Mouse (Mus musculus) C2C12 (cell line): Measurements from ENCODE around the gene Ttc7. TPM values are rescaled to one million over a fixed set of nuclear protein-coding genes. Genes with fewer than 3 reads are reported as not detected.

Experiments used
- H3K27me3 ChIP-seq: one replicate; pipeline ENCODE4 v1.6.1; 2011; ENCODE audit not compliant: control insufficient read depth, insufficient read depth, insufficient read length
- H3K36me3 ChIP-seq: one replicate; pipeline ENCODE4 v1.6.1; 2011; ENCODE audit not compliant: control insufficient read depth, insufficient read depth
- H3K4me3 ChIP-seq: one replicate; pipeline ENCODE4 v1.5.1; 2011; ENCODE audit warnings: mild to moderate bottlenecking, control low read depth; ENCODE audit not compliant: poor library complexity, insufficient read depth, severe bottlenecking
- H3K79me2 ChIP-seq: one replicate; pipeline ENCODE4 v1.6.1; 2011; ENCODE audit not compliant: control insufficient read depth, insufficient read depth
- H3K79me3 ChIP-seq: one replicate; pipeline ENCODE4 v1.6.1; 2011; ENCODE audit warnings: low read depth, control low read depth
- H3ac ChIP-seq: one replicate; pipeline ENCODE3; 2011; ENCODE audit warnings: low read depth; ENCODE audit not compliant: control insufficient read depth, insufficient read length
- CEBPB ChIP-seq: IDR thresholded peaks from one replicate; pipeline ENCODE4 v1.6.1; 2011; ENCODE audit warnings: low read depth, mild to moderate bottlenecking, control low read depth, moderate library complexity
- CTCF ChIP-seq: IDR thresholded peaks from one replicate; pipeline ENCODE4 v1.5.1; 2011; ENCODE audit not compliant: control insufficient read depth, insufficient read depth, insufficient read length
- FOSL1 ChIP-seq: IDR thresholded peaks from one replicate; pipeline ENCODE4 v1.8.0; 2011; ENCODE audit warnings: mild to moderate bottlenecking, low read length; ENCODE audit not compliant: poor library complexity, insufficient read depth, severe bottlenecking
- MAX ChIP-seq: IDR thresholded peaks from one replicate; pipeline ENCODE4 v1.6.1; 2011; ENCODE audit warnings: mild to moderate bottlenecking, control low read depth
- MYOD1 ChIP-seq: IDR thresholded peaks from one replicate; pipeline ENCODE4 v1.6.1; 2011; ENCODE audit warnings: low read depth; ENCODE audit not compliant: control insufficient read depth, insufficient read length
- MYOG ChIP-seq: IDR thresholded peaks from one replicate; pipeline ENCODE4 v1.6.1; 2011; ENCODE audit not compliant: control insufficient read depth, insufficient read length; ENCODE audit errors: extremely low read depth
- USF1 ChIP-seq: IDR thresholded peaks from one replicate; pipeline ENCODE4 v1.6.1; 2011; ENCODE audit warnings: low read depth, mild to moderate bottlenecking, control low read depth, moderate library complexity
- polyA plus RNA-seq: library from polyadenylated mRNA; unstranded; fragments of >200 nt; fragmentation: generic; extraction: Trizol; gene quantifications from one replicate; pipeline ENCODE4 v1.2.1, GENCODE M21; 2012; ENCODE audit warnings: missing spikeins

The Ttc7 gene
- polyA plus RNA-seq, 1 experiment = 9.8 TPM

GRCm38 (mm10) chr17:87315021-87315531 lies 32.4 kb downstream of the Ttc7 start:
- TF ChIP-seq CTCF (peak; percentile 83), MYOD1 (no peak)
- no peaks in the 10 kb centered on the region for H3K27me3 ChIP-seq
- H3K79me2 ChIP-seq = no peaks in the 10 kb centered on the region
- H3K4me3 ChIP-seq = no peak overlapping the region
- no peaks in the 10 kb centered on the region for H3K36me3 ChIP-seq
- H3K79me3 ChIP-seq = no peaks in the 10 kb centered on the region
- no peak overlapping the region for H3ac ChIP-seq

- no peaks in the 10 kb centered on the region for H3K79me3 ChIP-seq
- no peak overlapping the region for H3K4me3 ChIP-seq
- H3K79me2 ChIP-seq = no peaks in the 10 kb centered on the region
- TF ChIP-seq MAX (no peak), CEBPB (no peak), MYOD1 (no peak)
- H3K27me3 ChIP-seq = no peaks in the 10 kb centered on the region
- H3ac ChIP-seq = no peak overlapping the region
- H3K36me3 ChIP-seq = no peaks in the 10 kb centered on the region
These were observed 33.4 kb downstream of the Ttc7 start for GRCm38 (mm10) chr17:87315891-87316763.

GRCm38 (mm10) chr17:87317271-87317670 lies 34.6 kb downstream of the Ttc7 start:
- TF ChIP-seq CEBPB = no peak
- no peak for TF ChIP-seq USF1
- TF ChIP-seq MYOG = no peak
- TF ChIP-seq MYOD1 = no peak
- TF ChIP-seq MAX = no peak
- TF ChIP-seq CTCF = no peak
- H3K27me3 ChIP-seq = no peaks in the 10 kb centered on the region
- no peaks in the 10 kb centered on the region for H3K79me3 ChIP-seq
- no peak overlapping the region for H3K4me3 ChIP-seq
- H3ac ChIP-seq = no peak overlapping the region
- no peaks in the 10 kb centered on the region for H3K36me3 ChIP-seq
- H3K79me2 ChIP-seq = no peaks in the 10 kb centered on the region

- Histone ChIP-seq H3ac (no peak overlapping the region), H3K36me3 (no peaks in the 10 kb centered on the region), H3K4me3 (no peak overlapping the region), H3K79me3 (no peaks in the 10 kb centered on the region), H3K27me3 (no peaks in the 10 kb centered on the region), H3K79me2 (no peaks in the 10 kb centered on the region)
- no peak for TF ChIP-seq MYOD1
- TF ChIP-seq MYOG = no peak
- no peak for TF ChIP-seq MAX
- TF ChIP-seq CEBPB = no peak
- no peak for TF ChIP-seq FOSL1
- no peak for TF ChIP-seq USF1
- no peak for TF ChIP-seq CTCF
These were observed 35.3 kb downstream of the Ttc7 start for GRCm38 (mm10) chr17:87317947-87318346.

- H3K27me3 ChIP-seq = no peaks in the 10 kb centered on the region
- H3ac ChIP-seq = no peak overlapping the region
- no peak for TF ChIP-seq CTCF
- no peak for TF ChIP-seq USF1
- TF ChIP-seq CEBPB = no peak
- no peak for TF ChIP-seq MYOD1
- TF ChIP-seq MAX = no peak
- no peak for TF ChIP-seq FOSL1
- no peak for TF ChIP-seq MYOG
- no peaks in the 10 kb centered on the region for H3K36me3 ChIP-seq
- no peak overlapping the region for H3K4me3 ChIP-seq
- H3K79me2 ChIP-seq = no peaks in the 10 kb centered on the region
- no peaks in the 10 kb centered on the region for H3K79me3 ChIP-seq
These were observed 39.0 kb downstream of the Ttc7 start for GRCm38 (mm10) chr17:87321673-87322072.

- Histone ChIP-seq H3K27me3 (no peaks in the 10 kb centered on the region), H3K79me3 (no peaks in the 10 kb centered on the region), H3K4me3 (no peak overlapping the region), H3K36me3 (no peaks in the 10 kb centered on the region), H3K79me2 (no peaks in the 10 kb centered on the region), H3ac (no peak overlapping the region)
- TF ChIP-seq USF1 = no peak
- no peak for TF ChIP-seq MAX
- TF ChIP-seq CEBPB = no peak
- no peak for TF ChIP-seq CTCF
- TF ChIP-seq MYOD1 = no peak
- no peak for TF ChIP-seq FOSL1
- no peak for TF ChIP-seq MYOG
These were observed 40.5 kb downstream of the Ttc7 start for GRCm38 (mm10) chr17:87323215-87323614.
